Mouse (Mus musculus) cerebellum, postnatal 4 days (tissue): ENCODE measurements at regions not wholly inside any gene's neighbourhood (a gene's known extent, or its start where the extent isn't known, plus 50 kb on each side); places are given as distances from the start of the nearest gene placed in this dataset.
A peak's percentile ranks its signal among the peaks of the same experiment; 100 is the strongest.

Source experiments
- DNase-seq, 2 experiments: peaks; one replicate each; pipeline ENCODE4 v3.0.0; 2022; ENCODE audit warnings: low spot score in 2 of 2, mixed read lengths in 1 of 2

DNA sequence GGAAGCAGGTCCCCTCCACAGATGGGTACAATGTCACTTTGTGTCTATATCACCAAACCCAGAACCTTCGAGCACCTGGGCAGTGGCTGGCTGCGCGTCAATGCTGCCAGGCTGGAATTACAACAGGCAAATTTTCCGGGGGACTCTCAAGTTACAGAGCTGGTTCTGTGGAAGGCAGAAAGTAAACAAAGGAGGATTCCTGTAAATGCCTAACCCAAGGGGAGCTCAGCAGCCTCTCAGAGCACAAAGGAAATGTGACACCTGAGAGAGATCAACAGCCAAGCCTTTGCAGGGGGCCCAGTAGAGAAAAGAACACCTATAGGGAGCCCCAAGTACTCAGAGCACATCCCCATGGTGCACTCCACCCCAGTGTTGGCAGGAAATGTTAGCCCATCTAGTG, 70.7 kb downstream of the Setd4 start:
- no peak for DNase-seq

DNA sequence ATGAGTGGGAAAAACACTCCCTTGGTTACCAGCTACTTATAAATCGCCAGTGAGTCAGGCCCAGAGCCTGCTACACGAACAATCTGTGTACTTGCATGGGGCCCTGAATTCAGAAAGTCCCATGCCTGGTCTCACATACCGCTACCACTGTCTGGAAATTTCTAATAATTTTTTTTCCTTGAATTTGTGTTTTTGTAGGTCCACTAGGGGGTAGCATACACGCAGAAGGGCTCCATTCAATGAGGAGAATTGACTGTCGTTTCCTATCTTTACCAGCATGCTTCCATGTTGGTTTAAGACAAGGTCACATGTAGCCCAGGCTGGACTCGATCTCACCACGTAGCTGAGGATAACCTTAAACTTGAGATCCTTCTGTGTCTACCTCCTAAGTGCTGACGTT, 71.9 kb downstream of the Setd4 start:
- DNase-seq: no peak

GRCm38 (mm10) chr16:93522485-93522884, 81.4 kb downstream of the Setd4 start:
- DNase-seq: no peak

GRCm38 (mm10) chr16:93520481-93520880, 83.4 kb downstream of the Setd4 start:
- DNase-seq: no peak

DNA sequence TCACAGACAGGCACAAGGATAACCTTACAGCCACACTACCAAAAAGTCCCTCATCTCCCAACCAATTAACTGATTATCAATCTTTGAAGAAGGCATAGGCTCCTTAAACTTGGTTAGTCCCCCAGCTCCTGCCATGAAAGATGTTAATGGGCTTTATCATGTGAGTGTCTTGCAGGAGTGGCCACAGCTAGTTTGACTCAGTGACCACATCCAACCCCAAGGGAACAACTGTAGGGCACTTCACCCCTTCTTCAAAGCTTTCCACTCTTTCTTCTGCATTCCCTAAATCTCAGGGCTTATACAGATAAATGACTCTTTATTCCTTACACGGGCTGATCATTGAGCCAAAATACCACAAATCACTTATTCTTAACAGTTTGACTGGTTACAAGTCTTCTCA, 85.2 kb downstream of the Setd4 start:
- DNase-seq: no peak

- DNase-seq: no peak
These were observed 87.1 kb downstream of the Setd4 start for GRCm38 (mm10) chr16:93516793-93517192.

- DNase-seq: peak in 1 of 2 experiments; percentile 18
These were observed 88.4 kb downstream of the Setd4 start for GRCm38 (mm10) chr16:93515456-93515941.

DNA sequence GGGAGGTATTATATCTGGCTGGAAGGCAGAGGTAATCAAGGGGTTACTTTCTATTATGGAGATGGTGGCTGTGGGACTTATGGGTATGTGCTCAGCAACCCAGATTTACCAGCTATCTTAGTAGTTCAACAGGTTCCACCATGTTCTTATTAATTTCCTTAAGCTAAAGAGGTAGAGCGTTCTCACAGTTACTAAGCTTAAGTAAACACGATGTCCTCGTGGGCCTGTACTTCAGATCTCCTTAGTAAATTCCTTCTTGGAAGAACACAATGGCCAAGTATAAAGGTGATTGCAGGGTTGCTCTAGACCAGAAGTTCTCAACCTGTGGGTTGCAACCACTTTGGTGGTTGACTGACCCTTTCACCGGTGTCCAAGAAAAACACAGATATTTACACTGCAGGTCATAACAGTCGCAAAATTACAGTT, 90.2 kb downstream of the Setd4 start:
- DNase-seq: no peak

GRCm38 (mm10) chr16:93511988-93512387, 91.9 kb downstream of the Setd4 start:
- no peak for DNase-seq

GRCm38 (mm10) chr16:93511517-93511916, 92.3 kb downstream of the Setd4 start:
- no peak for DNase-seq

- no peak for DNase-seq
These were observed 105.1 kb downstream of the Setd4 start for GRCm38 (mm10) chr16:93498800-93499199.

GRCm38 (mm10) chr16:93493337-93494002, 110.4 kb downstream of the Setd4 start:
- DNase-seq: no peak

DNA sequence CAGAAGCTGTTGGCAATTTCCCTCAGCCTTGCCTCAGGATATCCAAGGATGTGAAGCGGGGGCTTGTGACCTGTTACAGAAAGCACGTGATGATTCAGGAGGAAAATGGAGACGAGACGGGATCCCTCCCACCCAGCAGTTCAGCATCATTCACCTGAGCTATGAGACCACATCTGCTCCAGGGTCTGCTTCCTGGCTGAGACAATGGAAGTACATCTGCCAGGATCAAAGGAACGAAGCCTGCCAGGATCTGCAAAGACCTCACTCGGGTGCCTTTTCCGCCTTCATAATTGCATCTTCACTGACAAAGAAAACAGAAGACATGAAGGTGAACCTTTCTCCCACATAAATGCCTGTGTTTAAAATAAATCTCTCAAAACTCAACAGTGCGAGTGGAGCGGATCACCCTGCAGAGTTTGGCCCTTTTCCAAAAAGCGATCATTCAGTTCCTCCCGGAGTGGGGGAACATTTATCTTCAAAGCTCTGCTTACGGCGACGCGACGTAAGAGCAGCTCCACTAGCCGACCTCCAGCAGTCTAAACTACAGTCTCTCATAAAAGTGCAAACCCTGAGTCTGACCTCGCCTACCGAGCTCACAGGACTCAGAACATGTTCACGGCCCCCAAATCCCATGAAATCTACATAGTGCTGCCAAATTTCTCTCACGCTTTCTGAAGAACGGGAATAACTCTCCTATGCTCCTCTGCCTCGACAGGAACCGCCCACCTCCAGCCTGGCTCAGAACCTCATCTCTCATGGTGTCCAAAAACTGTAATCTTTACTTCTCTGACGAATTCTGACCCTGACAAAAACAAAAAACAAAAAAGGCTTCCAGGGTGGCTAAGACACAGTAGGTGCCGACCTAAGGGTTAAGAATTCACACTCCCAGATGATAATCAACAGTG, 117.0 kb downstream of the Setd4 start:
- no peak for DNase-seq

GRCm38 (mm10) chr16:93469957-93470356, 133.9 kb downstream of the Setd4 start:
- DNase-seq: no peak

- no peak for DNase-seq
These were observed 138.1 kb downstream of the Setd4 start for GRCm38 (mm10) chr16:93465741-93466140.

DNA sequence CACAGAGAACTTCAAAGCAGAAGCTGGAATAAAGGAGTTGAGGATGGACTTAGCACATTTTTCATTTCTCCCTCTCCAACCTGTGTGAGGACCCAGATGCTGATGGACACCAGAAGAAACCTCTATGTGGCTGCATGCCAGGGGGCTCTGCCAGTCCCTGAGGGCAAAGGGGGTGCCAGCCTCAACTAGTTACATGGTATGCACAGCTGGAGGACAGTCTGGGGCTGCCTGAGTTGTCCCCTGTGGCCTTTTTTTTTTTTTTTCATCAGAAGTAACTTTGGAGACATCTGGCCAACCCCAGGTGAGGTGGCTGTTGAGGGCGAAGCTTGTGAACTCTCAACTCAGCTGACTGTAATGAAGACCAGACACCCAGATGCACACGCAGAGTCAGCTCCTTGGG, 139.0 kb downstream of the Setd4 start:
- DNase-seq: no peak

GRCm38 (mm10) chr16:93463405-93463804, 140.5 kb downstream of the Setd4 start:
- DNase-seq: no peak

GRCm38 (mm10) chr16:93462286-93462610, 141.6 kb downstream of the Setd4 start:
- DNase-seq: no peak

DNA sequence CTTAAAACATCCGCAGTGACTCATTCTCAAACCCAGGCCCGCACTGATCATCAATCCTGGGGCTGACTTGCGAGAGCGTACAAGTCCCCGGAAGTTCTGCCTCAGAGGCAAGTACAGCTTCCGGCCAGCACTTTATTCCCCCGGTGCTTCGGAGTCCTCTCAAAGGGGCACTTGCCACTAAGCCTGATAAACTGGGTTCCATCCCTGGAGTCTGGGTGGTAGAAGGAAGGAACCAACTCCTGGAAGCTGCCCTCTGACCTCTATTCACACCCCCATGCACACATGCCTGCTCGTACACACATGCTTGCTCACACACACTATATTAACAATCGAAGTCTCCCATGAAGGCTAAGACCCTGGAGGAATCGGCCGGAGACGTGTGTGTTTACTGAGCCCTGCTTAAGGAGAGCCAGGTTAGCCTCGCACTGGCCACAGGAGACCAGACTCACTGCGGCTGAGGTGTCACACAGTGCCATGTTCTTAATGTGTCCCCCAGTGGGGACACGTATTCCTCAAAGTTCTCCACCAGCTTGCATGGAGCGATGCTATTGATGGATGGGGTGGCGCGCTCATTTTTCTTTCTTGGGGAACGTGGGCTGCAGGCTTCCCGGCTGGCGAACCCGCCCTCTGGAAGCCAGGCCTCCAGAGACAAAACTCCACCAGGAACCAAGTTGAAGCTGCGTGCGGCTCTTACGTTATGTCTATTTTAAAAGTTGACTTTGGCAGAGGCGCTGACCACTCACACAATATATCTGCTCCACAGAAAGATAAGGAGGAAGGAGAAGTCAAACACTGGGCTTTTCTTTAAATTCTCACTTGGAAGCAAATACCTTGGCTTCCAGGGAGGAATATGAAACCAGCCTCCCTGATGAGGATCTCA, 142.2 kb downstream of the Setd4 start:
- no peak for DNase-seq

- DNase-seq: no peak
These were observed 144.2 kb downstream of the Setd4 start for GRCm38 (mm10) chr16:93459497-93460240.
